Mouse (Mus musculus): ENCODE measurements around the gene Gcnt4.

Gene Gcnt4

DNA sequence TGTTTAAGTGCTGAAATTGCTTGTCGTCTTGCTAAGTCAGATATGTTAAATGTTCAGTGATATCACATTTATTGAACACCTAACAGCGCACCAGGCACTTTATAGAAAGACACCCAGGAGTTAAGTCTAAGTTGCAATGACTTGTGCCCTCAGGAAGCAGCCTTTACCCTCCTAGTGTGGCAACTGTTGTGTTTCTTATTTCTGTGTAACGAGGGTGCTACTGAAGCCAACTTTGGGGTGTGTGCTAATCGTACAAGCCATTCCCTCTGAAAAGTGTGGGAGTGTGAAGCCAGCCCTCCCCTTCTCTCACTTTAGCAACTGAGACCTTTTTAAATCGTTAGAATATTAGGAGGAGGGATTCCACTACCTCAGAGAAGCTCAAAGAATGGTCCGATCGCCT is 23.2 kb downstream of the Gcnt4 start:
- no peak for DNase-seq (ENCODE audit: low spot score)

- peak; percentile 20 for DNase-seq (ENCODE audit: low spot score)
These were observed 27.4 kb downstream of the Gcnt4 start for GRCm38 (mm10) chr13:96951880-96952279.

DNA sequence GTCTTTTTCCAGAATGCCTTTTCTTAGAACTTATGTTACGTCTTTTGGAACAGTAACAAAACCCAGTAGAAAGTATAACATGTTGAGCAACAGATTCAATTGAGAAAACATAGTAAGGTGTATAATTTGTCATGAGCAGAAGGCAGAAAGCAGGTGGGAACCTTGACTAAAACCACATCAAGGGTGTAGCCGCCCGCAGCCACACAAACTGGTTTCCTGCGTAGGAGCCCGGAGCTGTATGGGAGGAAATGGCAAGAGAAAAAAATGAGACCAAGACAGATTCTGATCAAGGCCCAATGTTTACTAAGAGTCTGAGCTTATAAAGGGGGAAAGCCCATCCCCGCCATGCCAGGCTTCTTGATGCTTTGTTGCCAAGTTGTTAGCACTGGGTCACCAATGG is 32.0 kb downstream of the Gcnt4 start:
- DNase-seq (ENCODE audit: low spot score): no peak

GRCm38 (mm10) chr13:96960019-96960418 is 35.5 kb downstream of the Gcnt4 start:
- DNase-seq (ENCODE audit: low spot score): no peak

DNA sequence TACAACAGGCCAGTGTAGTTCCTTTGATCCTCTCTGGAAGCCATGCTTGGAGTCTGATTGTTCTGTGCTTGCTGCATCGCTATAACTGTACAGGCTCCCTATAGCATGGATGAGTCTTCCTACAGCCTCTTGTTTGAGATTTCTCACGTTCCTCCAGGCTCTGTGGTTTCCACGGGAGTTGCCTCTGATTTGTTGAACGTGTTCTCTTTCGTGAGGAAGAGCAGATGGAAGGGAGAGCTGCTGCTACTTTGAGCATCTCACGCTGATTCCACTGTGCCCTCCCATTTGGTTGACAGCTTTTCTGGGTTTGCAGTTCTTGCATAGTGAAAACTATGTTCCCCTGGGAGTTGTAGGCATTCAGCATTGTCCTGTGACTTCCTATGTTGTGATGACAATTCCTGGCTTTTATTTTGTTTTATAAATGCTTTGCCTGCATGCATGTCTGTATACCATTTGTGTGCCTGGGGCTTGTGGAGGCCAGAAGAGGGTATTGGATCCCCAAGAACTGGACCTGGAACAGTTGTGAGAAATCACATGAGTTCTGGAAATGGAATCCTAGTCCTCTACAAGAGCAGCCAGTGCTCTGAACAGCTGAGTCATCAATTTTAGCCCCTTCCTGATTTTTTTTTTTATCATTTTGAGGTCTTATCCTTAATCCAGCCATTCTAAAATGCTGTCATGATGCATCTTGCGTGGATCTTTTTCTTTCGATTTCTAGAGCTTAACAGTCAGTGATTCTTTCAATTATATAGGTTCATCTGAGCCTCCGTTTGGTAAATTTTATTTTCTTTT is 37.1 kb downstream of the Gcnt4 start:
- DNase-seq (ENCODE audit: low spot score): no peak

DNA sequence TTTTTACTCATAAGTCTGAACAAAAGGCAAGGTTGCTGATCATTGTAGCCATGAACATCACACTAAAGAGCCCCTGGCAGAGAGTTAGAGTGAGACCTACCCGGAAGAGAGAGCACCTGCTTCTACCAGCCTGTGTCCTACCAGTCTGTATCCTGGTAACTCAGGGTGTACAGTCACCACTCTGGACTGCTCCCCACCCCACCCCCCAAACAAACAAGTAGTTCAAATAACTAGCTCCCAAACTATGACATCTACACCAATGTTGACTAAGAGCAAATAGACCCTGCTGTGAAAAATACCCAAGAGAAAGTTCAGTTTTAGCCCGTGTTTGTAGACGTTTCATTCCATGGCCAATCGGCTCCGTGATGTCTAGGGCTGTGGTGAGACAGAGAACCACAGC is 38.3 kb downstream of the Gcnt4 start:
- DNase-seq (ENCODE audit: low spot score): no peak

DNA sequence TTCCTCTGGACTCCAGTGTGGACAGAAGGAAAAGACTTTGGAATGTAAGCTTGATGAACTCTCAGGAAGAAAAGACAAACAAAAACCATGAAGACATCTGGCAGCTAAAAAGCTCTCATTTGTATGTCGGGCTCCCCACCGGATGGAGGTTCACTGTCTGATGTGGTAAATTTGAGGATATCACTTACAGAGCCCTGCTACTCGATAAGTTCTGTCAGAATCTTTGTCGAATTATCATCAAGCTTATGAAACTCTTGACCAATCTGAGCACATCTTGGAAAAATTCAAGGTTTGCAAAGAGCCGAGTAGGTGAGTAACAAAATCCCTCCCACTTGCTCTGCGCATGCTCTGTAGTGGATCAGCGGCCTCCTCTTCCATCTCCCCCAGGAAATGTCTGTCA is 40.5 kb downstream of the Gcnt4 start:
- no peak for DNase-seq (ENCODE audit: low spot score)

DNA sequence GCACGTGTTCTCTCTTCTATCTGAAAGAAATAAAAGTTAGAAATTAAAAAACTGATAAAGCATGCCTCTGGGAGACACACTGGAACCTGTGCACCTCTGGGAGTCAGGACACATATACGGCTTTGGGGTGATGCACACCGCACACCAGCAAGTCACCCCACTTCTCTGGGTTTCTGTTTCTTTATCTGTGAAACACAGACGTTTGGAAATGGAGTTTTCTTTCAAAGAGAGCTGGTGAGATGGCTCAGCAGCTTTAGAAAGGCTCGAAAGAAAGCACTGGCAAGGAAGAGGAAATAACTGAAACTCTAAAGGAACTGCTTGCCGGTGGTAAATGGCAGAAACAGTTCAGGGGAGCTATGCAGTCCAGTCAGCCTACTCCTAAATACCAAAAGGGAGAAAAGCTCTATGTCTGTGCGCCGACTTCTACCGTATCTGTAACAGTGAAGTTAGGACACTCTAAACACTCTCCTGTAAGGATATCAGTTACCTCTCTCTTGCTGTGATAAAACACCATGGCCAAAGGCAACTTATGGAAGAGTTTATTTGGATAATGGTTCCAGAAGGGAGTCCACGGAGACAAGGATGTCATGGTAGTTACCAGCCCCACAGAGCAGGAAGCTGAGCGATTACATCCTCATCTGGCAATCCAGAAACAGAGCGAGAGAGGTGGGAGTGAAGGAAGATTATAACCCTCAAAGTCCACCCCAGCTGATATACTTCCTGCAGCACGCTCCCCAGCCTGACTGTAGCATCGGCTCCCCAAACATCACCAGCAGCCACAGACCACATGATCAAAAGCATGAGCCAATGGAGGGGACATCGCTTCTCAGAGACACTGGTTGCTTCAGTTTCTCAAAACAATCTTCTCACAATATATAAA is 42.0 kb downstream of the Gcnt4 start:
- no peak for DNase-seq (ENCODE audit: low spot score)

DNA sequence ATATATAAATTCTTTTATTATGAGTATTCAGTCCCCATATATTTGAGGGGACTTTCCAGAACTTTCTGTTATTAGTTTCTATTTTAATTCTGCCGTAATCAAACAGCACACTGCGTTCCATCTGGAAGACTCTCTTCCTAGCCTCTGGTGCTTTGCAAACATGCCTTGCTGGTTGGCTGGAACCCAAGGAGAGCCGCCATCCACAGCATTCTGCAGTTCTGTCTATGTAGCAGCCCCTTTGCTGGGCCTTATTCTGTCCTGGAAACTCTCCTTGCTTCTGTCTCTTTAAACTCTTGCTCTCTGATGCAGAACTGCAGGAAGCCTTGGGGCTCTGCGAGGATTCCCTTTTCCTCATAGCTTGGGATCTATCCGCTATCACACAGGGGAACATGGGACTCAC is 42.6 kb downstream of the Gcnt4 start:
- no peak for DNase-seq (ENCODE audit: low spot score)

- no peak for DNase-seq (ENCODE audit: low spot score)
These were observed 43.3 kb downstream of the Gcnt4 start for GRCm38 (mm10) chr13:96967822-96968221.

- no peak for DNase-seq (ENCODE audit: low spot score)
These were observed 46.6 kb downstream of the Gcnt4 start for GRCm38 (mm10) chr13:96971076-96971475.

DNA sequence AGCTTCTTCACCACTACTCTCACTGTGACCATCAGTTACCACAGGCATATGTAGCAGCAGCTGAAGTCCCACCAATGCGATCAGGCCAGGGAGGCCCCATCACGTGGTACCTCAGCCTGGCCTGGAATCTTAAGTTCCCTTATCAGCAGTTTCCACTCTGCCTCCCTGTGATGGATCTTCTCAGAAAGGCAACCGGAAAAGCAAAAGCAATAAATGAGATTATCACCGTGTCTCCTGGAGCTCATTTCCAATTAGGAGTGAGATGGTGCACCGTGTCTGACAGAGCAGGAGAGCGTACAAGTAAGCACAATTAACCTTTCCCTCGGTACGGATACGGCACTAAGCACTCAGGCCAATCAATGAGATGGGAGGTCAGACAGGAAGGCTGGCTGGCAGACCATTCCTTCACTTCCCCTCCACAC is 47.4 kb downstream of the Gcnt4 start:
- no peak for DNase-seq (ENCODE audit: low spot score)

DNA sequence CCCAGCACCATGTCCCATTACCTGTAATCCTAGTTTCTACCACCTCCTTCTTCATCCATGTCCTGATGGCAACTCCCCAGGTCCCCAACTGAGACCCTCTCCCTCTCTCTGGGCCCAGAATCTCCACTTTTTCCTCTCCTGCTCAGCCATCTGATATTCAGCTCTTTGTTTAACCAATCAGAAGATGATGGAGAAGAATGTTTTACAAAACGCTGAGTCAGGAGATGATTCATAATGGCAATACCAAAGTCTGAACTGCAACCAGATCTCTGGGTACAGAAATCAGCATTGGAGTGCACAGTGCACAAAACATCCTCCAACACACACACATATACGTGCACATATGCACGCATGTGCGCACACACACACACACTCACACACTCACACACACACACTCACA is 48.8 kb downstream of the Gcnt4 start:
- DNase-seq (ENCODE audit: low spot score): no peak

DNA sequence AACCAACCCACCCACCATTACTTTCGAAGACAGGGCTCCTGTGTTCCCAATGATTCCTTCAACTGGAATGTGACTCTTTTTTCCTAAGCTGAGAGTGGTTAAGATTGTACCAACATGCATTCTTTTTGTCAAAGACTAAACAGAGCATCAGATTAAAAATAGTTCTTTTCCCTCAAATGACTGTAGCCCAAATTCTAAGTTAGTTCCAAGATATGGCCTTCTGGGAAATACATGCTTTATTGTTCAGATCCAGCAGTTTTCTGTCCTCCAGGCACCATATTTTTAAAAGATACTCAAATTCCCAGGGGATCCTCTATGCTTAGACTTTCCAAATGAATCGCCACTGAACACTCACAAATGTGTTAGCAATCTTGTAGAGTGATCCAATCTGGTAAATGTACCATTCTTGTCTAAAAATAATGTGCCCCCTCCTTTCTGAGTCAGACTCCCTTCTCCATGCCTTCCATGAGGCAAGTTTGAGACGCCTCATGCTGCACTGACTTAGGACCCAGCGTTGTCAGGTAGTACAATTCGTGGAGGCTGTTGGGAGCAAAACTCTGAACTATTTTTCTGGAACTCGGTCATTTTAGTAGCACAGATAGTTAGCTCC is 52.6 kb downstream of the Gcnt4 start:
- DNase-seq (ENCODE audit: low spot score): no peak

DNA sequence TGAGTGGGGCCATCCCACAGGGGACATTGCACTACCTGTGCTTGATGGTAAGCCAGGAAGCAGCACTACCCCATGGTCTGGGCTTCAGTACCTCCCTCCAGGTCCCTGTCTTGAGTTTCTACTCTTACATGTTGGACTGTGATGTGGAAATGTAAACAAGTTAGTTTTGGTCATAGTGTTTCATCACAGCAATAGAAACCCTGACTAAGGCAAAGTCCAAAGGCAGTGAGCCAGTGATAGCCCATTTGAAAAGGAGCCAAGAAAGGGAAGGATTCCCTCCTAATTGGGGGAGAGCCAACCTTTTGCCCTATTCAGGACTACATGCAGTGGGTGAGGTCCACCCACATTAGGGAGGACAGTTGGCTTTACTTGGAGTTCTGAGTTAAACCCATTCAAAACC is 56.1 kb downstream of the Gcnt4 start:
- no peak for DNase-seq (ENCODE audit: low spot score)

- no peak for DNase-seq (ENCODE audit: low spot score)
These were observed 59.0 kb downstream of the Gcnt4 start for GRCm38 (mm10) chr13:96983251-96984126.

- DNase-seq (ENCODE audit: low spot score): no peak
These were observed 60.2 kb downstream of the Gcnt4 start for GRCm38 (mm10) chr13:96984688-96985087.

- no peak for DNase-seq (ENCODE audit: low spot score)
These were observed 61.2 kb downstream of the Gcnt4 start for GRCm38 (mm10) chr13:96985599-96986275.

DNA sequence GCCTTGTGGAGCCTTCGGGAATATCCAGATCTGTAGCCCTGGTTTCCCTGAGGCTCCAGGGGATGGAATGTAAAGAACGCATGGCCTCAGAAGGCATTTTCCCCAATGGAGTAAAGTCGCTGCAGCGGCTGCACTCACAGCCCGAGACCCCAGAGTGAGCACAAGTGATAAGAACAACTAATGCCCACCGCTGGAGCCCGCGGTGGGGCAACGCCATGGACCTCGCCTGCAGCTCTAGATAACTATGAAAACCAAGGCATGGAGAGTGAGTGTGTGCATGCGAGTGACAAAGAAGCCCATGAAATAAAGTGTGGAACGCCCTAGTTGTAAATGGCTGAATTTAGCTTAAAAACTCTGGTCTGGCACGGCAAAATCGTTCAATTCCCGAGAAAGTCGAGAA is 64.6 kb downstream of the Gcnt4 start:
- DNase-seq (ENCODE audit: low spot score): no peak

GRCm38 (mm10) chr13:96990045-96990444 is 65.6 kb downstream of the Gcnt4 start:
- DNase-seq (ENCODE audit: low spot score): no peak

GRCm38 (mm10) chr13:96990561-96991265 is 66.2 kb downstream of the Gcnt4 start:
- no peak for DNase-seq (ENCODE audit: low spot score)
